8 mouse cellular contexts compared by ENCODE assay signal in genomic region chr2:156278226-156279017, GRCm38 (mm10). TPM values are rescaled to one million over a fixed set of nuclear protein-coding genes. Genes with fewer than 3 reads are reported as not detected.
DNase-seq lines count a peak whose midpoint lies in the region; ATAC-seq lines count a peak whose summit lies in the region.

No protein-coding gene starts in this region.

- intact Hi-C loops in gastrocnemius, postnatal 14 days (cut with DNase I; ENCODE audit: low total_unique reads) = loop anchor here (10.0 kb wide), 1 partner anchor 314 kb away; no protein-coding TSS in a partner anchor

- peak; percentile 93 for ATAC-seq in megakaryocyte, adult 5-6 weeks (ENCODE audit: poor library complexity, severe bottlenecking)

- peak; percentile 84 to 95 for DNase-seq in adrenal gland, adult (ENCODE audit: inconsistent age in 2 of 2, low spot score in 1 of 2)
- peak; percentile 89 for DNase-seq in embryo, embryonic 10.5 days (ENCODE audit: low spot score)
- peak; percentile 76 for DNase-seq in gastrocnemius, postnatal 14 days
- DNase-seq in induced T-regulatory cell, adult 2 months (ENCODE audit: low read depth) = peak; percentile 84
- peak; percentile 70 to 72 for DNase-seq in left cerebral cortex, adult 8-10 months (ENCODE audit: low spot score in 2 of 2)
- DNase-seq in right cerebral cortex, adult 2 months (ENCODE audit: low spot score in 2 of 2) = peak; percentile 90 to 93
- DNase-seq in urinary bladder, postnatal 10 days (ENCODE audit: low spot score) = peak; percentile 16

RNA-seq across cellular contexts. Expression of gene Cnbd2, which starts 33.7 kb away (rescaled TPM):
- 1 to 10 TPM; 1.4 to 2.1 TPM for total RNA-seq in gastrocnemius, postnatal 14 days (2021)
- total RNA-seq in left cerebral cortex, adult 8-10 months (2022) = 1 to 10 TPM; 4.5 to 8.3 (median 7.3) TPM
- total RNA-seq in megakaryocyte, adult 5-6 weeks (2015) = 3.6 and 6.2 TPM in 2 replicates
- total RNA-seq in megakaryocyte, adult 5-6 weeks (2017) = 16.2 and 24.5 TPM in 2 replicates

RNA-seq across cellular contexts. Expression of gene Scand1, which starts 34.1 kb away (rescaled TPM):
- total RNA-seq in gastrocnemius, postnatal 14 days (2021) = 10 to 100 TPM; 61.1 to 65.0 TPM
- 10 to 100 TPM; 65.6 to 78.5 (median 72.1) TPM for total RNA-seq in left cerebral cortex, adult 8-10 months (2022)
- 5.8 and 11.9 TPM in 2 replicates for total RNA-seq in megakaryocyte, adult 5-6 weeks (2015)
- 8.7 and 11.8 TPM in 2 replicates for total RNA-seq in megakaryocyte, adult 5-6 weeks (2017)

Comparison
In these comparisons a context has a peak if more than half of its experiments do, and no peak if none do; other contexts are left out.
1. Peak in every context shown above with its lines: DNase-seq and ATAC-seq.
2. DNase-seq: peak in every context shown above with its lines; median percentile 92 in right cerebral cortex, adult 2 months; 90 in adrenal gland, adult; 89 in embryo, embryonic 10.5 days; 84 in induced T-regulatory cell, adult 2 months; 76 in gastrocnemius, postnatal 14 days; 71 in left cerebral cortex, adult 8-10 months; 16 in urinary bladder, postnatal 10 days.
3. RNA of gene Scand1, which starts 34.1 kb away (total RNA-seq): 65.6 to 78.5 TPM in left cerebral cortex, adult 8-10 months and 61.1 to 65.0 TPM in gastrocnemius, postnatal 14 days; 5.8 to 11.9 TPM in megakaryocyte, adult 5-6 weeks; every median in the first group is over 4 times any median in the second.